Mouse (Mus musculus) forebrain, embryonic 15.5 days (tissue): ENCODE data around the gene Tom1l2. TPM values are rescaled to one million over a fixed set of nuclear protein-coding genes. Genes with fewer than 3 reads are reported as not detected.

Source experiments
- ATAC-seq: fragments of 200-750 bp; cut with Nextera tagmentation; replicated peaks from 2 replicates; pipeline ENCODE4 v1.8.0; 2017; ENCODE audit warnings: mild to moderate bottlenecking, moderate TSS enrichment, moderate library complexity
- H3K27ac ChIP-seq: fragments of 300-500 bp; sonication (generic); replicated peaks from 2 replicates; pipeline ENCODE4 v1.5.1; 2015; ENCODE audit warnings: mild to moderate bottlenecking, inconsistent platforms
- H3K27me3 ChIP-seq: fragments of 300-500 bp; sonication (generic); 2 replicates; pipeline ENCODE4 v1.6.1; 2015; ENCODE audit warnings: inconsistent platforms
- H3K36me3 ChIP-seq: fragments of 300-500 bp; sonication (generic); 2 replicates; pipeline ENCODE4 v1.6.1; 2015; ENCODE audit warnings: mild to moderate bottlenecking, inconsistent platforms
- H3K4me1 ChIP-seq: fragments of 300-500 bp; sonication (generic); 2 replicates; pipeline ENCODE4 v1.6.1; 2015; ENCODE audit warnings: inconsistent platforms
- H3K4me2 ChIP-seq: fragments of 300-500 bp; sonication (generic); replicated peaks from 2 replicates; pipeline ENCODE4 v1.6.1; 2015; ENCODE audit warnings: mild to moderate bottlenecking, inconsistent platforms
- H3K4me3 ChIP-seq: fragments of 300-500 bp; sonication (generic); 2 replicates; pipeline ENCODE4 v1.5.1; 2015; ENCODE audit warnings: mild to moderate bottlenecking, inconsistent platforms
- H3K9ac ChIP-seq: fragments of 300-500 bp; sonication (generic); replicated peaks from 2 replicates; pipeline ENCODE4 v1.6.1; 2015; ENCODE audit warnings: mild to moderate bottlenecking, inconsistent platforms
- H3K9me3 ChIP-seq: fragments of 300-500 bp; sonication (generic); 2 replicates; pipeline ENCODE4 v1.6.1; 2016; ENCODE audit warnings: inconsistent platforms
- WGBS: fragments of 180-500 bp; shearing (Covaris S2); methylation state at CpG from one replicate; pipeline ENCODE4 v1.1.7; 2015; ENCODE audit warnings: mixed read lengths; 5-methylcytosine and 5-hydroxymethylcytosine counted together
- polyA plus RNA-seq: library from polyadenylated mRNA; unstranded; fragments of >200 nt; fragmentation: Nextera tagmentation; extraction: Ambion mirVana; gene quantifications from 2 replicates; pipeline ENCODE4 v1.2.1, GENCODE M21; 2015

Gene Tom1l2
- polyA plus RNA-seq, 1 experiment from 2014 or later, result 48.7 TPM

- Histone ChIP-seq H3K27ac (peak overlapping the region; percentile 47; the same call in 1 of the 2 replicates), H3K27me3 (no peaks in the 10 kb centered on the region), H3K9me3 (no peaks in the 10 kb centered on the region), H3K4me1 (peaks cover 14% of the 10 kb centered on the region; the same call in 1 of the 2 replicates), H3K4me2 (no peak overlapping the region), H3K36me3 (no peaks in the 10 kb centered on the region), H3K4me3 (no peak overlapping the region), H3K9ac (no peak overlapping the region)
- ATAC-seq, result no peak
- WGBS, result 64% methylated on average over 8 of the region's 8 CpGs
Measured at GRCm38 (mm10) chr11:60277164-60277740, 75.5 kb downstream of the Tom1l2 start.

GRCm38 (mm10) chr11:60276408-60277093 lies 76.2 kb downstream of the Tom1l2 start:
- no peaks in the 10 kb centered on the region for H3K9me3 ChIP-seq
- ATAC-seq, result no peak
- no peak overlapping the region for H3K9ac ChIP-seq
- no peak overlapping the region for H3K4me3 ChIP-seq
- H3K27me3 ChIP-seq, result no peaks in the 10 kb centered on the region
- peaks cover 14% of the 10 kb centered on the region; the same call in 1 of the 2 replicates for H3K4me1 ChIP-seq
- 84% methylated on average over 6 of the region's 6 CpGs for WGBS
- no peak overlapping the region for H3K4me2 ChIP-seq
- H3K36me3 ChIP-seq, result no peaks in the 10 kb centered on the region
- no peak overlapping the region for H3K27ac ChIP-seq

DNA sequence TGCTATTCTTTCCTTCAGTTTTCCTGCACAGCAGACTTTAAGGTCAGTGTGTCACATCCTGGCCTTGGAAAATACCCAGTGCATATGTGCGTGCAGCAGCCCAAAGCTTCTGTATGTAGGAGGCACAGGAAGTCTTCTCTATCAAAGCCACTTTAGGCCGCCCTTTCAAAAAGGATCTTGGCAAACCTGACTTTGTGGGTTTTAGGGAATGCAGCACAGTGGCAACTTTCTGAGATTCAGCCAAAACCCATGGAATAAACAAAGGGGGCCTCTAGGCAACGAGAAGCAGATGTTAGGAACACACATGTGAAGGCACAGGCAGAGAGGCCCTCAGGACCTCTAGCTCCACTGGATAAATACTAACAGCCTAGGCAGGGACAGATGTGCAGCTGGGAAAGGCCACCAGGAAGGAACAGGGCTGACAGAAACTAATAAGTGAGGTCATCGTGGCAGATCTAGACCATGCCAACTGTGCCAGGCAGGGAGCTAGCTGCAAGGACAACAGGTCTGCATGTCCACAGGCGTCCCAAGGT lies 79.4 kb downstream of the Tom1l2 start:
- H3K4me3 ChIP-seq, result no peak overlapping the region
- H3K27ac ChIP-seq, result peak overlapping the region; percentile 44; the same call in 1 of the 2 replicates
- ATAC-seq, result no peak
- H3K27me3 ChIP-seq, result no peaks in the 10 kb centered on the region
- peaks cover 8% of the 10 kb centered on the region; the same call in 1 of the 2 replicates for H3K4me1 ChIP-seq
- H3K9me3 ChIP-seq, result no peaks in the 10 kb centered on the region
- no peak overlapping the region for H3K4me2 ChIP-seq
- H3K36me3 ChIP-seq, result no peaks in the 10 kb centered on the region
- no peak overlapping the region for H3K9ac ChIP-seq
- WGBS, result 58% methylated on average over 5 of the region's 5 CpGs

DNA sequence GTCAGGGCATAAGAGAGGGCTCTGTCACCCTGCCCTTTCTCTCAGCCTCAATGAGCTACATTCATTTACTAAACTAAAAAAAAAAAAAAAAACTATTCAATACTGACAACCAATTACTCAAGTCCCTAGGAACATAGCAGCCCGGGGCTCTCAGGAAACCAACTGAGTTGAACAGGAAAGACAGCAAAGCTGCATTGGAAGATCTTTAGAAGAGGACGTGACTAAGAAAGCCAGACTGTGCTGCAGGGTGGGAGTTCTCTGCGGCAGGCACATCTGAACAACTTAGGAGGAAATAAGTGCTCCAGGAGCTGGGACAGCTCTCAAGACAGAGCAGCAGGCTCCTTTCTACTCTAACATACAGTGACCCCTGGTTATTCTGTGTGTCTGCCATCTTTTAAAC lies 84.1 kb downstream of the Tom1l2 start:
- no peak overlapping the region for H3K9ac ChIP-seq
- no peak overlapping the region for H3K27ac ChIP-seq
- no peaks in the 10 kb centered on the region for H3K27me3 ChIP-seq
- no peaks in the 10 kb centered on the region for H3K9me3 ChIP-seq
- no peaks in the 10 kb centered on the region for H3K36me3 ChIP-seq
- H3K4me3 ChIP-seq, result no peak overlapping the region
- H3K4me1 ChIP-seq, result peaks cover 23% of the 10 kb centered on the region
- H3K4me2 ChIP-seq, result no peak overlapping the region
- 42% methylated on average over 3 of the region's 3 CpGs for WGBS
- ATAC-seq, result no peak

DNA sequence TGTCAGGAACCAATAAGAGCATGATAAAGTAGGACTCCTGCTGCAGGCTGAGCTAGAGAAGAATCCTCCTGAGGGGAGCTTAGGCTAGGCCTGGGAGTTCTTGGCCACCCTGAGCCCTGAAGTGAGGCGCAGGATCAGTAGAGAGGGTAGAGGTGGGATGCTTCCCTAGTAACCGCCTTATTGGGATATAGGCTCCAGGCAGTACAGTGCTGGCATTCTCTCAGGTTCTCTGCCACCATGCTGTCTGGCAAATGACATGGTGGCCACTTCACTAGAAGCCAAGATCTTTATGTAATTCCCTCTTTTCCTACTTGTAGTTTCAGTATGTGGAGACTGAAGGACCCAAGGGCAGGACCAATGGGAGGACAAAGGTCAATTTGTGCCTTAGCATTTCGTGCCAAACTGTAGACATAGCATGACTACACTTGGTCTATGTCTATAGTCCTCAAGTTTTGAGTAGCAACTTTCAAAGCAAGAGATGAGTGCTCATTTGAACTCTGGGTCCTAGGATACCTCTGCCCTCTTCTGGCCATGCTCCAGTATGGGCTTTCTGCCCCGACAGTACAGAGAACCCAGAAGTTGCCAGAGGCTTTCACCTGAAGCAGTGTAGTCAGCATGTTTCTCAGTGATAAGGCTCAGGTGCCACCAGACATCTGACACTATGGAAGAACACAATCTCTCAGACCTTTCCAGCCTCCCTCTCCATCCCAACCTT lies 87.3 kb downstream of the Tom1l2 start:
- no peak overlapping the region for H3K9ac ChIP-seq
- no peaks in the 10 kb centered on the region for H3K27me3 ChIP-seq
- H3K9me3 ChIP-seq, result no peaks in the 10 kb centered on the region
- H3K4me2 ChIP-seq, result no peak overlapping the region
- WGBS, result 85% methylated on average over 4 of the region's 4 CpGs
- H3K4me1 ChIP-seq, result peaks cover 27% of the 10 kb centered on the region
- H3K36me3 ChIP-seq, result no peaks in the 10 kb centered on the region
- ATAC-seq, result no peak
- H3K27ac ChIP-seq, result no peak overlapping the region
- no peak overlapping the region for H3K4me3 ChIP-seq

DNA sequence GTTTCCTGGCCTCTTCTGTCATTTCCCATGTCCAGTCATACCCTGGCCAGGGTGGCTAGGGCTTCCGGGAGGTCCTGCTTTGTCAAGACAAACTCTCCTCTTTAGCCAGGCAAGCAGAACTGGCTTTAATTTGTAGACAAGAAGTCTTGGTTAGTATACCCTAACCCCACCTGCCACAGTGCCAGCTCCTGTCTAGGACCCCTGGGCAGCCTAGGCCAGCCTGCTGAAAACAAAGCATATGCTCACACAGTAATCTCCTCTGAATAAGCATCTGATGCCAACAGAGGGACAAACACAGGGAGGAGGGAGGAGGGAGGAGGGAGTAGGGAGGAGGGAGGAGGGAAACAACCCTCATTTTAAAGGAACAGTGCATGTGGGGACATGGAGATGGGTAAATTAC lies 88.1 kb downstream of the Tom1l2 start:
- H3K4me3 ChIP-seq, result no peak overlapping the region
- 0 out of 2 replicates have a peak overlapping the region, but pooled peaks have one; percentile 2 for H3K27ac ChIP-seq
- 73% methylated on average over 1 of the region's 1 CpGs for WGBS
- no peaks in the 10 kb centered on the region for H3K36me3 ChIP-seq
- no peaks in the 10 kb centered on the region for H3K9me3 ChIP-seq
- ATAC-seq, result peak; percentile 74; the same call in 1 of the 2 replicates
- H3K27me3 ChIP-seq, result no peaks in the 10 kb centered on the region
- no peak overlapping the region for H3K4me2 ChIP-seq
- peaks cover 27% of the 10 kb centered on the region for H3K4me1 ChIP-seq
- H3K9ac ChIP-seq, result no peak overlapping the region

GRCm38 (mm10) chr11:60262396-60262795 lies 90.3 kb downstream of the Tom1l2 start:
- Histone ChIP-seq H3K27me3 (no peaks in the 10 kb centered on the region), H3K9me3 (no peaks in the 10 kb centered on the region), H3K4me3 (no peak overlapping the region), H3K27ac (peak overlapping the region; percentile 59), H3K4me1 (peaks cover 27% of the 10 kb centered on the region), H3K36me3 (no peaks in the 10 kb centered on the region), H3K4me2 (no peak overlapping the region), H3K9ac (no peak overlapping the region)
- no peak for ATAC-seq
- WGBS, result 56% methylated on average over 4 of the region's 4 CpGs

DNA sequence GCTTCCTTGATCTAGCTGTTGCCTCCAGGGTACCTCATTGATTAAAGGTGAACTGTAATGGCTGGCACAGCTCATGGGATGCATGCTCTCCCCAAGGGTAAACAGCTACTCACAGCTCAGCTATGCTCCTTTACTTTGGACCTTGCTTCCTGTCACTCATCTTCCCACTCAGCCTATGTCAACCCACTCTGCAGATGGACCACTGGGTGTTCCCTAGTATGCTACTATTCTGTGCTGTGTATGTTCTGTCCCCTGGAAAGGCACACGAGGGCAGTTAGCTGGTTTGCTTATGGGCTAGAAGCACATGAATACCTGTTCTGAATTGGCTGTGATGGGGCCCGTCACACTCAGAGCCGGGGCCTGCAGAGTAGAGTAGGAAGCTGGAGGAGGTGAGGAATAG lies 92.0 kb downstream of the Tom1l2 start:
- Histone ChIP-seq H3K27ac (no peak overlapping the region), H3K9ac (no peak overlapping the region), H3K4me1 (peaks cover 43% of the 10 kb centered on the region), H3K36me3 (no peaks in the 10 kb centered on the region), H3K9me3 (no peaks in the 10 kb centered on the region), H3K4me2 (no peak overlapping the region), H3K4me3 (no peak overlapping the region), H3K27me3 (no peaks in the 10 kb centered on the region)
- 92% methylated on average over 3 of the region's 3 CpGs for WGBS
- no peak for ATAC-seq

DNA sequence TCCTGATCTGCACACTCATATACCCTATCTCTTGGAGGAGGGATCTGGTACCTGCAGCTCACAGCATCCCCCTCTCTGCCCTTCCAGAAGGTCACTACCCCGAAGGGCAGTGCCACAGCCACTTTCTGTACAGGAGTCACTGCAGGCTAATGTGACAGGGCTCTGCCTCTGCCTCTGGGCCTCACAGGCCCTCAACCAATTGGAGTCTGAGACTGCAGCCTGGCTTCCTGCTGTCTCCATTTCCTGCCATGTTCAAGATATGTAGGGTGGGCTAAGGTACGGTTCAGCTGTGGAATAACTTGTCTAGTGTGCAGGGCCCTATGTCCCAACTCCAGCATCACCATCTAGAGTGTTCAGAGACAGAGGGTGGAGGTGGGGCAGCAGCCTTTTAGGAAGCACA lies 95.0 kb downstream of the Tom1l2 start:
- 82% methylated on average over 2 of the region's 2 CpGs for WGBS
- no peak for ATAC-seq

DNA sequence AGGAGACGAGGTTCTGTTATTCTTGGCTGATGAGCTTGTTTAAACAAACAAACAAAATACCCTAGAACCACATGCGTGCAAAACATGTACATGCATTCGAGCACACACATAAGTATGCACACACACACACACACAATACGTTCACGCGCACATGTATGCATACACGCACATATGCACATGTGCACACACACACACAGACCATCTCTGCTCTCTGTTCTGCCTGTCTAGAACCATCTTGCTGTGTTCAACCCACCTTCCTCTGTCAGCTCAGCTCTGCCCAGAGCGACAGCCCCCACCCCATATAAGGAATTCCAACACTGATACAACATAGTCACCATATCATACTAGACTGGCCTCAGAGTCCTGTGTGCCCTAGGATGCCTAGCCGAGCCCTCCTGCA lies 96.0 kb downstream of the Tom1l2 start:
- WGBS, result 71% methylated on average over 9 of the region's 9 CpGs
- ATAC-seq, result peak; percentile 29; the same call in 1 of the 2 replicates
- H3K9ac ChIP-seq, result no peak overlapping the region
- 0 out of 2 replicates have a peak, but pooled peaks cover 3% of the 10 kb centered on the region for H3K36me3 ChIP-seq
- no peak overlapping the region for H3K4me2 ChIP-seq
- no peaks in the 10 kb centered on the region for H3K9me3 ChIP-seq
- H3K4me3 ChIP-seq, result no peak overlapping the region
- H3K27ac ChIP-seq, result peak overlapping the region; percentile 74
- no peaks in the 10 kb centered on the region for H3K27me3 ChIP-seq
- peaks cover 28% of the 10 kb centered on the region for H3K4me1 ChIP-seq

More for the DNA sequence above, 95.0 kb downstream of the Tom1l2 start:
- H3K9ac ChIP-seq, result no peak overlapping the region
- H3K4me2 ChIP-seq, result no peak overlapping the region
- no peaks in the 10 kb centered on the region for H3K9me3 ChIP-seq
- H3K27ac ChIP-seq, result no peak overlapping the region
- H3K36me3 ChIP-seq, result 0 out of 2 replicates have a peak, but pooled peaks cover 3% of the 10 kb centered on the region
- no peaks in the 10 kb centered on the region for H3K27me3 ChIP-seq
- H3K4me3 ChIP-seq, result no peak overlapping the region
- peaks cover 33% of the 10 kb centered on the region for H3K4me1 ChIP-seq

DNA sequence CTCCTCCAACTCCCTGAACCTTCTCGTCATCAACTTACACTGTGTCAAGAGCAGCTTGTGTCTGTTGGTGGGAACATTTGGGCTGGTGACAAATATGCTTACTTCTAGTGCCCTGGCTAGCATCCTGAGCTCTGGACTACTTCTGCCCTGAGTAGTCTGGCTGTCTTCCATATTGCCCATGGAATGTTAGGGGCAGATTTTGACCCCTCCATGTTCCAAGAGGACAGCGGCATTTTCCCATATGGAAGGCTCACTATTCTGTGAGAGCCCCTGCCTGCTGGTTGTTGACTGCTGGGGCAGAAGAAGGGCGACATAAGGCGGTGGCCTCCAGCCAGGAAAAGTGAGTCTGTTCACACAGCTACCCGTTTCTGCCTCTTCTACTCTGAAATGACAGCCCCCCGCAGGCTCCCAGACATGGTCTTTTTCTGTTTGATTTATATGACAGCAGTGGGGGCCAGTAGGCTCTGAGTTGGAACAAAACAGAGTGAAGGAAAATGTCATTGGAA lies 96.5 kb downstream of the Tom1l2 start:
- Histone ChIP-seq H3K9ac (no peak overlapping the region), H3K4me1 (peaks cover 28% of the 10 kb centered on the region), H3K36me3 (0 out of 2 replicates have a peak, but pooled peaks cover 3% of the 10 kb centered on the region), H3K4me3 (no peak overlapping the region), H3K4me2 (no peak overlapping the region), H3K27me3 (no peaks in the 10 kb centered on the region), H3K27ac (peak overlapping the region; percentile 74), H3K9me3 (no peaks in the 10 kb centered on the region)
- WGBS, result 35% methylated on average over 6 of the region's 6 CpGs
- peak; percentile 79 for ATAC-seq

- Histone ChIP-seq H3K4me1 (peaks cover 28% of the 10 kb centered on the region), H3K9me3 (no peaks in the 10 kb centered on the region), H3K36me3 (0 out of 2 replicates have a peak, but pooled peaks cover 3% of the 10 kb centered on the region), H3K9ac (no peak overlapping the region), H3K4me3 (no peak overlapping the region), H3K4me2 (no peak overlapping the region), H3K27me3 (no peaks in the 10 kb centered on the region), H3K27ac (peak overlapping the region; percentile 74)
- 75% methylated on average over 3 of the region's 3 CpGs for WGBS
- ATAC-seq, result no peak
Measured at GRCm38 (mm10) chr11:60255639-60256038, 97.1 kb downstream of the Tom1l2 start.
